Mouse (Mus musculus) thymus, adult 2 months (tissue): ENCODE measurements around the gene Gm37240. TPM values are rescaled to one million over a fixed set of nuclear protein-coding genes. Genes with fewer than 3 reads are reported as not detected.

Source experiments
- DNase-seq: peaks from one replicate; pipeline ENCODE4 v3.0.0; 2021
- H3K27ac ChIP-seq: fragments of 200-500 bp; 2 replicates; pipeline ENCODE4 v1.5.1; 2012; ENCODE audit warnings: low read length, control low read depth; ENCODE audit not compliant: control insufficient read depth, insufficient read depth
- H3K27me3 ChIP-seq: fragments of 200-500 bp; 2 replicates; pipeline ENCODE4 v1.6.1; 2012; ENCODE audit warnings: mild to moderate bottlenecking, low read length, moderate library complexity, mixed read lengths; ENCODE audit not compliant: control insufficient read depth, insufficient read depth
- H3K36me3 ChIP-seq: fragments of 200-500 bp; 2 replicates; pipeline ENCODE4 v1.6.1; 2012; ENCODE audit warnings: mild to moderate bottlenecking, low read length, moderate library complexity; ENCODE audit not compliant: control insufficient read depth, insufficient read depth
- H3K4me1 ChIP-seq: fragments of 200-500 bp; replicated peaks from 2 replicates; pipeline ENCODE4 v1.6.1; 2012; ENCODE audit warnings: low read length; ENCODE audit not compliant: control insufficient read depth, insufficient read depth
- H3K4me3 ChIP-seq: fragments of 200-500 bp; 2 replicates; pipeline ENCODE4 v1.5.1; 2012; ENCODE audit warnings: mild to moderate bottlenecking, low read length, control low read depth, moderate library complexity; ENCODE audit not compliant: control insufficient read depth, insufficient read depth
- CTCF ChIP-seq: fragments of 200-500 bp; IDR thresholded peaks from 2 replicates; pipeline ENCODE4 v1.5.1; 2012; ENCODE audit warnings: mild to moderate bottlenecking, control low read depth, low read length, moderate library complexity, borderline replicate concordance; ENCODE audit not compliant: control insufficient read depth, poor library complexity, insufficient read depth; ENCODE audit errors: extremely low read depth
- POLR2A ChIP-seq: fragments of 200-500 bp; IDR thresholded peaks from 2 replicates; pipeline ENCODE4 v1.6.1; 2012; ENCODE audit warnings: mild to moderate bottlenecking, low read length, control low read depth, moderate library complexity; ENCODE audit not compliant: control insufficient read depth, poor library complexity, insufficient read depth; ENCODE audit errors: extremely low read depth
- WGBS: fragments of 180-500 bp; shearing (Covaris S2); methylation state at CpG from one replicate; pipeline ENCODE4 v1.1.7; 2018; 5-methylcytosine and 5-hydroxymethylcytosine counted together
- polyA plus RNA-seq: library from polyadenylated mRNA; depleted of rRNA; stranded (reverse); fragments of >200 nt; gene quantifications from 2 replicates; pipeline ENCODE4 v1.2.3, GENCODE M21; 2012

The Gm37240 gene
- polyA plus RNA-seq, 1 experiment: 7.0 TPM

DNA sequence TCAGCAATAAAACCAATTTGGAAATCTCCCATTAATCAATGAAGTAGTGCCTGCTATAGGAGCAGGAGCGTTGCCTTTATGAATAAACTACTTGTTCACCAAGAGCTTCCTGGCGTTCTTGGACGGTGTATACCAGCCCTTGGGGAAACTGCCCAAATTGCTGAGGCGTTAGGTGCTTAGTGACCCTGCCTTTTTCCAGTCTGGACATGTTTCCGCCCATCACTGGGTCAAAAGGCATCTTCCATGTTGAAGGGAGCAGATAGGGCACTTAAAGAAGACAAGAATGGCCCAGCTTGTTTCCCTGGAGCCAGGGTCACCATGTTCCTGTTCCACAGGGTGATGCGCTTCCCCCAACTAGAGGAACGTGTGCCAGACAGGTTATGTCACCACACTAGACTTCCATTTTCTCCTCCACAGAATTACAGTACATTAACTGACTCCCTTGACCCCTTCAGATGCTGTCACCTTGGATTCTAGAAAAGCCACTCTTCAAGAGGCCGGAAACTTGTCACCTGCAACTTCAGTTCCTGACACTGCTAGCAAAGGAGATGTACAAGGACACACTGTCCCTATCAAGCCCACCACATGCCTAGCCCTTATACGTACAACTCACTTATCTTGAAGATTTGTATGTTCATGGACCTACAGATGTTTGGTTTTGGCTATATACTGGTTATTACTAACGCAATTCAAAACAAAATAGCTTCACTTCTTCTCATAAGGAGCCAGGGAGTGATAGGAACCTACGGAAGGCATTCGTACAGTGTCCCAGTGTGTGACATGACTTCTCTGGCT is 1412.1 kb downstream of the Gm37240 start:
- Histone ChIP-seq H3K27ac (no peak overlapping the region), H3K36me3 (no peaks in the 10 kb centered on the region), H3K27me3 (peaks cover 6% of the 10 kb centered on the region; the same call in 1 of the 2 replicates), H3K4me1 (no peaks in the 10 kb centered on the region), H3K4me3 (no peak overlapping the region)
- DNase-seq: no peak
- WGBS: 94% methylated on average over 12 of the region's 12 CpGs
- no peak for TF ChIP-seq CTCF
- no peak for TF ChIP-seq POLR2A

- Histone ChIP-seq H3K36me3 (no peaks in the 10 kb centered on the region), H3K27me3 (peaks cover 2% of the 10 kb centered on the region; the same call in 1 of the 2 replicates), H3K4me3 (no peak overlapping the region), H3K27ac (no peak overlapping the region), H3K4me1 (no peaks in the 10 kb centered on the region)
- 88% methylated on average over 6 of the region's 6 CpGs for WGBS
- DNase-seq: no peak
- TF ChIP-seq CTCF (no peak), POLR2A (no peak)
Measured at GRCm38 (mm10) chr3:84474398-84474797, 1412.9 kb downstream of the Gm37240 start.

DNA sequence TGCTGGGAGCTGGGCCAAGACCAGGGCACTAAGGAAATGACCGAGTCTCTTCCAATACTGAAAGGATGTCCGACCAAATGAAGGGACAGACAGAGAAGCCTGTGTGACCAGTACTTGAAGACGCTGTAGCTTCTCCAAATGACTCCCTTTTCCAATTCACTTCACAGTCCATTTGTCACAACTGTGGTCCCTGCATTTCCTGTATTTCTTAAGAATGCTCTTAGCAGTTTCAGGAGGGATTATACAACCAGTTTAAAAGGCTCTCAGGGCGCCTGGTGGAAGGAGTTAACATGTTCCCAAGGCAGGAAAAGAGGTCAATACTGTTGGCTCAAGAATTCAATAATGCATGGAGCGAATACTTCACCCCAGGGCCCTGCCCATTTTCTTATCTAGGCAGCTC is 1414.4 kb downstream of the Gm37240 start:
- TF ChIP-seq CTCF (no peak), POLR2A (no peak)
- no peaks in the 10 kb centered on the region for H3K27me3 ChIP-seq
- no peak overlapping the region for H3K4me3 ChIP-seq
- WGBS: 92% methylated on average over 5 of the region's 5 CpGs
- H3K27ac ChIP-seq: no peak overlapping the region
- no peaks in the 10 kb centered on the region for H3K36me3 ChIP-seq
- no peaks in the 10 kb centered on the region for H3K4me1 ChIP-seq
- DNase-seq: no peak

DNA sequence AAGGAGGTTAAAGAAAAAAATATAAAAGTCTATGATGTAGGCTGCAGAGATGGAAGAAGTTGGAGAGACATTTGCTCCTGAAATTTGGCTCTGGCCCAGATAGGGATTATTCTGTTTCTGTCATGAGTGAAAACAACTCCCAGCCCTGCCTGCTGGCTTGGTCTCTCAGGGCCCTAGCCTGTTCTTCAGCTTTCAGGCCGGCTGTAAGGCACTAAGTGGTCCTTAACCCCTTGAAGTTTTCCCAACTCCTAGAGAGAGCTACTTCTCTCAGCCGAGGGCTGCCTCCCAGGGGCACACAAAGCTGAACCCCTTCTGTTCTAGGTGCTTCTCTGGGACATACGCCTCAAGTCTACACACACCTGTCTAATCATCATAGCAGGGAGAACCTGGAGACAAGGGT is 1414.8 kb downstream of the Gm37240 start:
- Histone ChIP-seq H3K27ac (no peak overlapping the region), H3K36me3 (no peaks in the 10 kb centered on the region), H3K27me3 (no peaks in the 10 kb centered on the region), H3K4me1 (no peaks in the 10 kb centered on the region), H3K4me3 (no peak overlapping the region)
- TF ChIP-seq POLR2A (no peak), CTCF (no peak)
- WGBS: 88% methylated on average over 3 of the region's 3 CpGs
- DNase-seq: no peak

DNA sequence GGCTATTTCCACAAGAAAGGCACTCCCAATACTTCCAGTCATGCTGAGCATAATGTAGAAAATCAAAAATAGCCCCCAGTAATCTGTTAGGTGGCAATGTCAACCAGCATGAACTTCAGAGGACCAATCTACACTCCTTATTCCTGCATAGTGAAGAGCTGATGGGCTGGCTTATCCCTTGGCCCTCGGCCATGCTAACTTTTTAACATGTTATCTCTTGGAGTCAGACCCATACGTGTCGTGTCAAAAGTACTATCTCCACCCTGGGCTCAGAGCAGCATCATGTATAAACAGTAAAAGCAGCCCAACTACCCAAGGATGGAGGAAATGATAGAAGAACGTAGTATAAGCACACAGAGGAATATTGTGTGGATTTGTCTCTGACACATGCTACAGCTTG is 1416.2 kb downstream of the Gm37240 start:
- no peaks in the 10 kb centered on the region for H3K27me3 ChIP-seq
- H3K36me3 ChIP-seq: no peaks in the 10 kb centered on the region
- DNase-seq: no peak
- H3K27ac ChIP-seq: no peak overlapping the region
- no peak overlapping the region for H3K4me3 ChIP-seq
- TF ChIP-seq CTCF (no peak), POLR2A (no peak)
- H3K4me1 ChIP-seq: no peaks in the 10 kb centered on the region
- WGBS: 94% methylated on average over 4 of the region's 4 CpGs

GRCm38 (mm10) chr3:84468111-84468453 is 1419.2 kb downstream of the Gm37240 start:
- WGBS: 93% methylated on average over 4 of the region's 4 CpGs
- no peaks in the 10 kb centered on the region for H3K27me3 ChIP-seq
- TF ChIP-seq POLR2A (no peak), CTCF (no peak)
- H3K36me3 ChIP-seq: no peaks in the 10 kb centered on the region
- no peak for DNase-seq
- H3K4me3 ChIP-seq: no peak overlapping the region
- H3K4me1 ChIP-seq: no peaks in the 10 kb centered on the region
- H3K27ac ChIP-seq: no peak overlapping the region
